Mouse (Mus musculus): Measurements from ENCODE around the gene Mpzl1.

GRCm38 (mm10) chr1:165613926-165614325 lies 20.4 kb downstream of the Mpzl1 start:
- no peak for TF ChIP-seq POLR2A (IDR thresholded peaks at IDR 0.05; ENCODE audit: extremely low read depth, insufficient read depth, low read length)
- TF ChIP-seq CTCF (IDR thresholded peaks at IDR 0.05; ENCODE audit: extremely low read depth, insufficient read depth, low read length), result no peak
